Mouse (Mus musculus): ENCODE results near the gene Igsf8.
A peak's percentile ranks its signal among the peaks of the same experiment; 100 is the strongest.

Igsf8 gene

DNA sequence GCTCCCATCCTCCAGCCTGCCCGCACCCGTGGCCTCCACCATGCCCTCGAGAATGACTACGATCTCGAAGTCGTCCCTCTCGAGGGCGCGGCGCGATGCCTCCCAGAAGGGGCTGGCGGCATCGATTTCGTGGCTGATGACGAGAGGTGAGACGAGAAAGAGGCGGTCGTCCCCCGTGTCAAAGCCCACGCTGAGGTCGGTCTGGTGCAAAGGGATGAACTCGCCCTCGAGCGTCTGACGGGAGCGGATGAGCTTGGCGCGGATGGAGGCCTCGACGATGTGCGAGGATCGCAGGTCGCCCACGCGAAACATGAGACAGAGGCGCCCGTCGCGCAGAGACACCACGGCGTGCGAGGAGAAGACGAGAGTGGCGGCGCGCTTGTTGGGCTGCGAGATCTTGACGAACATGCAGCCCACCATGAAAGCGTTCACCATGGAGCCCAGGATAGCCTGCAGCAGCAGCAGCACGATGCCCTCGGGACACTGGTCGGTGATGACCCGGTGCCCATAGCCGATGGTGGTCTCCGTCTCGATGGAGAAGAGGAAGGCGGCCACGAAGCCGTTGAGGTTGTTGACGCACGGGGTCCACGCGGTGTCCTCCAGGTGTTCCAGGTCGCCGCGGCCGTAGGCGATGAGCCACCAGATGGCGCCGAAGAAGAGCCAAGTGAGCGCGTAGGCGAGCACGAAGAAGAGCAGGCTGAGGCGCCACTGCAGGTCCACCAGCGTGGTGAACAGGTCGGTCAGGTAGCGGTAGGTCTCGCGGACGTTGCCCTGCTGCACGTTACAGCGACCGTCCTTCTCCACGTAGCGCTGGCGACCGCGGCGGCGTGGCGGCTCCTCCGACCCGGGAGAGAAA is 64.5 kb downstream of the Igsf8 start:
- peak; percentile 92 to 93 for DNase-seq

- peak in 1 of 2 experiments; percentile 47 for DNase-seq
These were observed 65.2 kb downstream of the Igsf8 start for GRCm38 (mm10) chr1:172326684-172327083.

DNA sequence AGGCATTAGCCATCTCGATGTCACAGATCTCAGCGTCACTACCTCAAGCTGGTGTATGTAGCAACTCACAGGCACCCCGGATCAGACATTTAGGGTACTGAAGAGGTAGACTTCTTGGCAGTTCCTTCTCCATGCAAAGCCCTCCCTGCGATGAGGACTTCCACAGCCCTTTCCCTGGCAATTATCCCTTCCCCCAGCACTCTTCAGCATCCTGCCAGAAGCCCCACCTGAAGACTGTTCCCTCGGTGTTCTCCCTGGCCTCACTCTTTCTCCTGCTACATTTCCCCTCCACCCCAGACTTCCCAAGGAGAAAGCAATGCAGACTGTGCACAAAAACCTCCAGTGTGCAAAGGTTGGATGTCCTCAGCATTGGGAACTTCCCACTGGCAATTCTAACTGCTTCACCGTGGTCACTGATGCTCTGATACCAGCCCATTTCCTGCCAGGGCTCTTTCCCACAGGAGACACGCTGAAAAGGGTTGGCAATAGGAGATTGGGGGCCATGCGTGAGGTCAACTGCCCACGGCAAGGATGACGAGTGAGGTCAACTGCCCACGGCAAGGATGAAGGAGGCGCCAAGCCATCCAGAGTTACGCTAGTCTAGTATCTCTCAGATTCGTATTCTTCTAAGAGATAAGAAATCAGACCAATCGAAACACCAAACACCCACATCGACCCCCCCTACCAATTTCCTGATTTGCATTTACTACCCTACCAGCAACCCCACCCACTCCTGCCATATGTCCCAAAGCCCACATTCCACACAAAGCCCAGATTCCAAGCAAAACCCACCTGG is 66.0 kb downstream of the Igsf8 start:
- DNase-seq, result peak in 1 of 2 experiments; percentile 44

DNA sequence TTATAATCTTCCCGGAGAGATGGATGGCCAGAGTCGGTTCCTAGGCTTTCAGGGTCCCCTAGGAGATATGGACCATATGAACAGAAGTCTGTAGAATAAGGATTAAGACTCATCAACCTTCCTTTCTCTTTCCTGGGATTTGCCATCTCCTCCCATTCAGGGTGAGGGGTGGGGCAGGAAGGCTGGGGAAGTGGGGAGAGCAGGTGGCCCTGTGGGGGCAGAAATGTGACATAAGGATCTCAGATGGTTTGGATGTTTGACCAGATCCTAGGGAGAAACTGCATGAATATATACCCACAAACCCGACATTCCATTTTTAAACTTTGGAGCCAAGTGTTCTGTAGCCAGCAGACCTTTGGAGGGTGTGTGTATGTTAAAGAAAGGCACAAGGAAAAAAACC is 66.6 kb downstream of the Igsf8 start:
- DNase-seq, result peak; percentile 54 to 66

- DNase-seq, result peak; percentile 48 to 57
These were observed 67.0 kb downstream of the Igsf8 start for GRCm38 (mm10) chr1:172328461-172328860.

DNA sequence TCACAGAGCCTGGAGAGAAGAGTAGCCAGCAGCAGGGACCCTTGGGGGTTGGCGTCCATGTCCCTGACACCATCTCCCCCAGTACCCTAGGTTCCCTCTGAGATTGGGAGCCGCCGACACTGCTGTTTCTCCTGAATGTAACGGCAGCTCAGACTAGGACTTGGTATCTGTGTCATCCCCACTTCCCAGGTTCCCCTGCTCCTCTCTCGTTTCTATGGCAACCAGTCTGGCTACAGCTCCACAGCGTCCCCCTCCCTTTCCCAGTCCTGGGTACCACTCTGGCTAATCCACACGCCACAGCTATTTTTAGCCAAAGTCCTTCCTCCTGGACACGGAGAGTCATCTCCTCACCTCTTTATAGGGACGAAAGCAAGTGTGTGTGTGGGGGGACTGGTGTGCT is 67.7 kb downstream of the Igsf8 start, which contains the start of gene Kcnj9:
Kcnj9 (minus strand) TSS at position 188 of the 400 bp plus-strand sequence.
- peak; percentile 84 to 98 for DNase-seq

DNA sequence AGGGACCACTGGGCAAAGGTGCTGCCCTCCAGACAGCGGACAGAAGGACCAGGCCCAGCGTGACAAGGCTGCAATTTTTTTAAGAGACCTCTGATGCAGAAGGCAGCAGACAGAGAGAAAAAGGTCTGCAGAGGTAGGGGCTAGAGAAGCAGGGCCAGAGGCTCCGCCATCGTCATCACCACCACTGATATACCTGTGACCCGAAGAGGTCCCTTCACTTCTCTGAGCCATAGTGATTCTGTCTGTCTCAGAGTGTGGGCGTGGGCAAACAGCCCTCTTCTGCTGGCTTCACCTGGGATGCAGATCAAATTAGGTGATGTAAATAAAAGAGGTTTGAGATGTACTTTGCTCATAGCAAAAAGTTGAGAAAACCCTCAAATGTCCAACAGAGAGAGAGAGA is 68.2 kb downstream of the Igsf8 start:
- DNase-seq, result no peak

- DNase-seq, result peak in 1 of 2 experiments; percentile 40
These were observed 70.0 kb downstream of the Igsf8 start for GRCm38 (mm10) chr1:172331422-172331947.

GRCm38 (mm10) chr1:172332925-172333324 is 71.5 kb downstream of the Igsf8 start:
- DNase-seq, result no peak

DNA sequence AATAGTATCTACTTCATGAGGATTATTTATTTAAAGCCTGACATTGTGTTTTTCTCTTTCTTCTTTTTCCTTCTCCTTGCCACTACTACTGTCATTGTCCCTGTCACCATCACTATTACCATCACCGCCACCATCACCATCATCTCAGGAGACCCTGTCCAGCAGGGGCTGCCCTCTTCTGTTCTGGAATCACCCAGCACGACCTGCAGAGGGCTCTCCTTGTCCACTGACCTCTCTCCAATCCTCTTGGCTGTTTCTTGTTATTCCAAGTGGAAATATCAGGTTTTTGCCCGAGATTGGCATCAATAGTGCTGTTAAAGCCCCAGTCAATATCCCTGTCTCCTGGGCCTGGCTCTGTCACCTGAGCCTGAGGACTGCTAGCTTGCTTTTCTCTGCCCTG is 72.1 kb downstream of the Igsf8 start:
- DNase-seq, result peak; percentile 24 to 37

GRCm38 (mm10) chr1:172335804-172336203 is 74.4 kb downstream of the Igsf8 start:
- DNase-seq, result no peak

DNA sequence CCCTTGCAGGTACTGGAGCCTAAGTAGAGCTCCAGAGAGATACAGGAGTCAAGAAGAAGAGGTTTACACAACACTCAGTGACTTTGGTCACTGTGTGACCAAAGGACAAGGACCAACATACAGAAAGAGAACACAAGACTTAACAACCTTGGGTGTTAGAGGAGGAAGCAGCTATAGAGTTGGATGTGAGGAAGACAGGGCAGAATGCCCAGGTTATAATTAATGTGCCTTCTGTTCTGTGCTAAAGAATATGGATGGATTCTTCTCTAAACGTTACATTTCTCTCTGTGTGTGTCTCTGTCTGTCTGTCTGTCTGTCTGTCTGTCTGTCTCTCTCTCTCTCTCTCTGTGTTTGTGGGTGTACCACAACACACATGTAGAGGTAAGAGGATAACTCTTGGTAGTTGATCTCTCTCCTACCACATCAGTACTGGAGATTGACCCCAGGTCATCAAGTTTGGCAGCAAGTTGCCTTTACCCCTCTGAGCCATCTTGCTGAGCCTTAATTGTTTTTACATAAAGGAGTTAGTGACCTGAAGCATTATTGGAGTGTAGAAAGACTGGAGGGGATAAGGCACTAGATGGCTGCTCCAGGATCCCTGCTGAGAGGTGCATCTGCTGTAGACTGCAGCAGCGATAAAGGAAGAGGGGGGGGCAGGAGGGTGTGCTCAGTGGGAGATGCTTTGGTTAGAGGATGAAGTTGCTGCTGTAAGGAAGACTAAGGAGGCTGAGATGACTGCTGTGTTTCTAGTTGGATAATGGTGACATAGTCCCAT is 76.2 kb downstream of the Igsf8 start:
- DNase-seq, result peak; percentile 76 to 79

GRCm38 (mm10) chr1:172340729-172341321 is 79.4 kb downstream of the Igsf8 start, which contains the start of gene Kcnj10:
TSS of gene Kcnj10 (plus strand) at chr1:172341210.
- DNase-seq, result peak; percentile 84 to 89

- DNase-seq, result peak in 1 of 2 experiments; percentile 16
These were observed 79.9 kb downstream of the Igsf8 start for GRCm38 (mm10) chr1:172341386-172341785.

- DNase-seq, result peak; percentile 38 to 41
These were observed 81.3 kb downstream of the Igsf8 start for GRCm38 (mm10) chr1:172342729-172343128.

DNA sequence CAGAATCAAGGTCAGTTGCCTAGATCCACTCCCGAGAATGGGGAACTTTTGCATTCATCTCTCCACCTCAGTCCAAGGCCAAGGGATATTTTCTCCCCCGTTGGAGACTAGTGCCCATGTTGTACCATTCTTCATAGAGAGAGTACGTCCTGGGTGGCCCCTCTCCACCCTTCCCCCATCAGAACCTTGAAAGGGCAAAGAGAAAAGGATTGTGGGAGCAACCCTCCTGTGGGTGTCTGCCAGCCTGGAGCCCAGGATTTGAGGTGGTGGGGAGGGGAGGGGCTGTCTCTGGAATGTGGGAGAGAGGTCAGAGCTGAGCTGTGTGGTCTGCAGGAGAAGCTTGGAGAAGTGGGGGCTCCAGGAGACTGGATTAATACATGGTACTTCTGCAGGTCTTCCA is 82.5 kb downstream of the Igsf8 start:
- peak in 1 of 2 experiments; percentile 20 for DNase-seq

DNA sequence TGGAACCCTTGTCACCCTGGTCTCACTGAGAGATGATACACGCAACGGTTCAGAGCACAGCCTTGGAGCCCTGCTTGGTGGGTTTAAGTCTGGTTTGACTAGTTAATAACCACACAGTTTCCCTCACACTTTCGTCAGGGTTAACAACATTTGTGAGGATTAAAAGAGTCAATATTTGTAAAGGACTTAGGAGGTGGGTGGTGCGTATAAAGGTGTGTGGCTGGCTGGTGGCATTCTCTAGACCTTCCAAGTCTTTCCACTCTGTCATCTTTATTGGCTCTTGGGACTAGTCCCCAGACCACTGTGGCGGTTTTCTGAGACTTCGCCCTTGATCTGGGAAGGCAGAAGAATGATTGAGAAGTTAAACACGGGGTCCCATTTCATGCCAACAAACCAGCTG is 83.4 kb downstream of the Igsf8 start:
- no peak for DNase-seq

DNA sequence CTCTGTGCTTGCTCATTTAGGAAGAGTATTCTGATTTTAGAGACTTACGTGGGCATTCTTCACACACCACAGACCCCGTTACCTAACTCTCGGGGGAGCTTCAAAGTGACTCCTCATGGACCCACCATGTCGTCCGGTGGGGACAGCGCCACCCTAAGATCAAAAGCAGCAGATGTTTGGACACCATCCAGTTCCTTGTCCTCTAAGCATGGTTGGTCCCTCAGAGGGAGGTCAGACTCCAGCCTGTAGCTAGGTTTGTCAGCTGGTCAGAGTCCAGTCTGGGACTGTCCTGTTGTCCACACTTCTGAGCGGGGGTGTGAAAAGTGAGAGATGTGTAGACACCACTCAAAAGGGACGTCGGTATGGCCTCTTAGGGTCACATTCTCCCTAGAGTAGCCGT is 85.3 kb downstream of the Igsf8 start:
- DNase-seq, result no peak

GRCm38 (mm10) chr1:172347382-172347781 is 85.9 kb downstream of the Igsf8 start:
- DNase-seq, result no peak

- DNase-seq, result no peak
These were observed 88.1 kb downstream of the Igsf8 start for GRCm38 (mm10) chr1:172349504-172349903.

DNA sequence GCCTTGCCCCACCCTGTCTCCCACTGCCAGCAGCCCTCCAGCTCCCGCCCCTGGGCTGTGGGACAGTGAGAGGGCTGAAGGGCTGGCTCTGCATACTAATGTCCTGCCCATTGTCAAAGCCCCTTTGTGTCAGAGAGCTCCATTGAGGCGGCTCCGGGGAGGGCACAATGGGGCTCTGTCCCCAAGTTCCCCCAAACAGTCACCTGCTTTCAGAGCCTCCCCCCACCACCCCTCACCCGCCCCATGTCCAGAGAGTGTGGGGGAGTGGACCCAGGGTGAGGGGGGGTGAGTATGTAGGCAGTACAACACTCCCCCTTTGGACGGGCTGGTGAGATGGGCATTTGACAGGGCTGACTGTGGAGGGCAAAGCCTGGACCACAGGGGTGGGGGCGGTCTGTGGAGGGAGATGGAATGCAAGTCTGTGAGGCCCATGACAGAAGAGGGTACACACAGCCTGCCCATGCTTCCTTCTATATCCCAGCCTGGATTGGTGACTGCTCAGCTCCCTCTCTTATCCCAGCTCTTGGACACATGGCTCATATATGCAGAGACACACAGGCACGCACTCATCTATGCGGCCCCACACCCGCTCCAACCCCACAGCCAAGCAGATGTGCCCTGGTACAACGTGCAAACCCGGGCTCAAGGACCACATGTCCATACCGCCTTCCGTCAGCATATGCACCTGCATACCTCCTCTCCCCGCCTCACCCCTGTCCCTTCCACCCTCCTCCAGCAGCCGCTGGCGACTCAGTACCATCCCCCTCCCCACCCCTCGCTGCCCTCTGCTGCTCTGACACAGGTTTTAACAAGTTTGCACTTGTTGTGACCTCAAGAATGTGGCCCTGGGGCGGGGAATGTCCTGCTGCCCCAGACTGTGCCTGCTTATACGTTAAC is 88.7 kb downstream of the Igsf8 start:
- DNase-seq, result peak; percentile 27 to 53

Data from cerebellum, adult 18-20 months (tissue).